Mouse (Mus musculus): ENCODE results near the gene Cmah. TPM values are rescaled to one million over a fixed set of nuclear protein-coding genes. Genes with fewer than 3 reads are reported as not detected.
"Not testable (repeated sequence)": the region's sequence is repeated elsewhere in the genome, so short reads cannot be mapped to it uniquely, and the experiment has no call there.

Cmah gene
- polyA plus RNA-seq, 1 experiment from 2014 or later: 2.2 TPM

DNA sequence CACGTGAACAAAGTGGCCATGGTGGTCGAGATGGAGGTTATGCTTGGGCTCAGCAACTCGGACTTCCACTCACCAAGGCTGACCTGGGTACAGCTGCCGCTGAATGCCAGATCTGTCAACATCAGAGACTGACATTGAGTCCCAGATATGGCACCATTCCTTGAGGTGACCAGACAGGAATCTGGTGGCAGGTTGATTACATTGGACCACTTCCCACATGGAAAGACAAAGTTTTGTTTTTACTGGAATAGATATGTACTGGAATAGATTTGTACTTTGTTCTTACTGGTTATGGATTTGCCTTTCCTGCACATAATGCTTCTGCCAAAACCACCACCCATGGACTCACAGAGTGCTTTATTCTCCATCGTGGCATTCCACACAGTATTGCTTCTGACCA is 27.5 kb downstream of the Cmah start:
- no peak overlapping the region for H3K9ac ChIP-seq

DNA sequence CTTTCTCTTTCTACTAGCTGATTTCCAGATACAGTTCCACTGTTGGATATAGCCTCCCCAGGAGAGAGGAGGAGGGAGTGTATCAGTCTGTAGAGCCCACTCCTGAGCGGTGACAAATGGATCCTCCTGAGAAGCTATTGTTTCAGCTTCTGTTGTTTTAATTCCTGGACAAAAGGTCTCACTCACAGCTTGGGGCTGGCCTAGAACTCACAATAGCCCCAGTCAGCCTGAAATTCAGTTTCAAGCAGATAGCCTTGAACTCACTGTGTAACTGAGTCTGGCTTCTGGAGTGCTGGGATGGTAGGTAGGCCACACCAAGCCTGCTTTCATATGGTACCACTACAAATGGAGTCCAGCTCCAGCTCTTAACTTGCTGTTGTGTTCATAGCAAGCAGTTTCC is 32.0 kb downstream of the Cmah start:
- no peak overlapping the region for H3K4me3 ChIP-seq
- no peak overlapping the region for H3K27ac ChIP-seq
- ATAC-seq: no peak

More for the DNA sequence above, 27.5 kb downstream of the Cmah start:
- H3K27me3 ChIP-seq (replicated peaks): no peaks in the 10 kb centered on the region
- no peak for ATAC-seq
- no peaks in the 10 kb centered on the region for H3K4me1 ChIP-seq
- H3K4me3 ChIP-seq: no peak overlapping the region
- H3K36me3 ChIP-seq: no peaks in the 10 kb centered on the region
- H3K27ac ChIP-seq: no peak overlapping the region
- no peaks in the 10 kb centered on the region for H3K9me3 ChIP-seq (replicated peaks)
- no peak overlapping the region for H3K4me2 ChIP-seq
- 69% methylated on average over 5 of the region's 5 CpGs for WGBS (ENCODE audit: insufficient replicate concordance)

DNA sequence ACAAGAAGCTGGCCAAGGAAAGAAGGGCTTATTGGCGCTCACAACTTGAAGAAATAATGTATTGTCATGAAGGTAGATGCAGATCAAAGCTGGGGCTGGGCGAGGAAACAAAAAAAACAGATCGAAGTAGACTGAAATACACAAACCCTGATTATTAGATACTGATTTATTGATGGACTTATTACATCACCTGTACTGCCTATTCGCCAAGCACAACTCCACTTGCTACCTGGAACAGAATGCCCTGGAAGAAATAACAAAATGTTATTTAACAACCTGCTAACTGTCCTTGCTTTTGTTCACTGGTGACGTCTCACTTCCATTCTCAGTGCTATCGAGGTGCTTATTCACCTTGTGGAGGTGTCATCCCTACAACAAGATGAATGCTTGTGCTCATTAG is 38.0 kb downstream of the Cmah start:
- Histone ChIP-seq H3K4me3 (no peak overlapping the region), H3K9ac (no peak overlapping the region), H3K27ac (no peak overlapping the region), H3K36me3 (no peaks in the 10 kb centered on the region), H3K4me1 (no peaks in the 10 kb centered on the region), H3K4me2 (no peak overlapping the region), H3K27me3 (replicated peaks) (no peaks in the 10 kb centered on the region), H3K9me3 (replicated peaks) (no peaks in the 10 kb centered on the region)
- no peak for ATAC-seq
- 72% methylated on average over 6 of the region's 6 CpGs for WGBS (ENCODE audit: insufficient replicate concordance)

More for the DNA sequence above, 32.0 kb downstream of the Cmah start:
- Histone ChIP-seq H3K9ac (no peak overlapping the region), H3K36me3 (no peaks in the 10 kb centered on the region), H3K9me3 (replicated peaks) (no peaks in the 10 kb centered on the region), H3K4me2 (no peak overlapping the region), H3K27me3 (replicated peaks) (no peaks in the 10 kb centered on the region), H3K4me1 (no peaks in the 10 kb centered on the region)
- WGBS (ENCODE audit: insufficient replicate concordance): 81% methylated on average over 1 of the region's 1 CpGs

DNA sequence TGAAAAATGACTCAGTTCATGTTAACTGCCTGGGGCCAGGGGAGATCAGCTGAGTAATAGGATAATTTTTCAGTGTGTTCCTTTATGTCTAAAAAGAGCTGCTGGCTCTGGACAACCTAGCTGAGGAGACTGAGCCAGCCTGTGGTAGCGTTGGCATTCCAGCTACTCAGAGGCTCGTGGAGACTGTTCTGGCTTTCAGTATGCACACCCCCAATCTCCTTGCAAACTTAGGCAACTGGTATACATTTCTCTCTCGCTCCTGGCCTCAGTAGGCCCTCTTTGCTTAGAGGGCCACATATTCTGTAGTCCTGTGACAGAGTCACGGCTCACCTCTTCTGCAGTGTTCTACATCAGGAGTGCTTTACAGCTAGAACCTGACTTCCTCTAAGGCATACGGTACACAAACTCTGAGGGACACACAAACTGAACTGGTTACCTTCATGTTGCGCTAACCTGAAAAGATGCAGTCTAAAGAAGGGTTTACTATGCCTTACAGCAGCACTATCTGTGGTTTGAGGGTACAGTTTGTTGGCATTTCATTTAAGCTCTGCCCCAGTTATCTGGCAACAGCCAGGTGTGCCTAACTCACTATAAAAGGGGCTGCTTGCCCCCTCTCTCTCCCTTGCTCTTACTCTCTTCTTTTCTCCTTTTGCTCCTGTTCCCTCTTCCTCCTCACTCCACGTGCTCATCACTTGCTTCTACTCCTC is 45.8 kb downstream of the Cmah start:
- Histone ChIP-seq H3K27me3 (replicated peaks) (no peaks in the 10 kb centered on the region), H3K9ac (no peak overlapping the region), H3K4me1 (peaks cover 12% of the 10 kb centered on the region; the same call in 1 of the 2 replicates), H3K4me3 (no peak overlapping the region), H3K4me2 (no peak overlapping the region), H3K36me3 (no peaks in the 10 kb centered on the region), H3K27ac (no peak overlapping the region), H3K9me3 (replicated peaks) (no peaks in the 10 kb centered on the region)
- ATAC-seq: no peak
- WGBS (ENCODE audit: insufficient replicate concordance): 63% methylated on average over 7 of the region's 7 CpGs

DNA sequence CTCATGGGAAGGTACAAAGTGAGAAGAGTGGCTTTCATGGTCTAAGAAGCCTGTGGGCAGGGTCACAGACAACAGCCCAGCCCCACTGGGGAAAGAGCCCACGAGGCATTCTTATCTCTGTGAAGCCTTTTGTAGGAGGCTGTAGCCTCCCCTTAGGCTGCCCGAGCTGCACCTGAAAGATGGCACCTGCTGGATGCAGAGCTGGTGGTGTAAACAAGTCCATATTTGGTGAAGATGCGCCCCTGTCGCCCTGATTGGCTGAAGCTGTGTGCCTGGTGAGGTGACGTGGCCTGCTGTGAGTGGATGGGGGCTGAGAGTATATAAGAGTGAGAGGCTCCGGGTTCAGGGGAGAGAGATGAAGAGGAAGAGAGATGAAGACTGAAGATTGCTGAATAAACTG is 47.4 kb downstream of the Cmah start:
- 53% methylated on average over 6 of the region's 6 CpGs for WGBS (ENCODE audit: insufficient replicate concordance)
- H3K27ac ChIP-seq; H3K36me3 ChIP-seq; H3K4me2 ChIP-seq; H3K9me3 ChIP-seq (replicated peaks); H3K27me3 ChIP-seq (replicated peaks); H3K9ac ChIP-seq; ATAC-seq; H3K4me3 ChIP-seq: not testable (repeated sequence)
- H3K4me1 ChIP-seq: peaks cover 12% of the 10 kb centered on the region; the same call in 1 of the 2 replicates

DNA sequence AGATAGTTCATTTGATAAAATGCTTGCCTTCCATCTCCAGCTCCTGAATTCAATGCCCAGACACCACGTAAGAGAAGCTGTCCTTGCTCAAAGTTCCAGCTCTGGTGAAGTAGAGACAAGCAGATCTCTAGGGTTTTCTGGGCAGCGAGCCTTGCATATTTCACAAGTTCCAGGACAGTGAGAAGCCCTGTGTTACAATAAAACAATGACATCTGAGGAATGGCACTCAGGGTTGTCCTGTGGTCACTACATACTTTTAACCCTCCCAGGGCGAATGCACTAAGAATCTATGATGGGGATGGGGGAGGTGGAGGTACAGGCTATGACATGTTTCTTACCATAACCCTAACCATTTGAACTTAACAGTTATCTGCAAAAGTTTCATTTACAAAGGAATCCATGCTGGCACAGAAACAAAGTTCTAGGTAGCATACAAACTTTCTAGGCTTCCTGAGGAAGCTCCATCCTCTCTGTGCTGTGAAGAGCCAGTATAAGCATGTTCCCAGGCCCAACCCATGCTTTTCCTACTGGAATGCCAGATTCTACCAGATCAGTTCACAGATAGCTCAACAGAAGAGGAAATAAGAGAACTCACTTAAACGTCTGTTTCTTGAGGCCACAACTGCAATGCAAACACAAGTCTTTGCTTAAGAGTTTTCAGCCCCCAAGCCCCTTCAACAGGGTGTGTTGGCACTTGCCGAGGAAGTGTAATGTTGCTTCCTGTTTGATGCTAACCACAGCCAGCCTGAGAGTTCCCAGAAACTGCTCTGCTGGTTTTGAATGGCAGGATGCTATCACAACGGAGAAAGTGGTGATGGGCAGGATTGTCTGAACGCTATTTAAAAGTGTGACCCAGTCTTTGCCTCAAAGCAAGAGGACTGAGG is 48.4 kb downstream of the Cmah start:
- ATAC-seq: no peak
- H3K9me3 ChIP-seq (replicated peaks): no peaks in the 10 kb centered on the region
- no peak overlapping the region for H3K4me3 ChIP-seq
- H3K36me3 ChIP-seq: no peaks in the 10 kb centered on the region
- no peak overlapping the region for H3K9ac ChIP-seq
- no peak overlapping the region for H3K27ac ChIP-seq
- no peak overlapping the region for H3K4me2 ChIP-seq
- H3K27me3 ChIP-seq (replicated peaks): peaks cover 6% of the 10 kb centered on the region; the same call in 1 of the 2 replicates
- H3K4me1 ChIP-seq: peaks cover 19% of the 10 kb centered on the region; the same call in 1 of the 2 replicates
- 27% methylated on average over 7 of the region's 7 CpGs for WGBS (ENCODE audit: insufficient replicate concordance)

DNA sequence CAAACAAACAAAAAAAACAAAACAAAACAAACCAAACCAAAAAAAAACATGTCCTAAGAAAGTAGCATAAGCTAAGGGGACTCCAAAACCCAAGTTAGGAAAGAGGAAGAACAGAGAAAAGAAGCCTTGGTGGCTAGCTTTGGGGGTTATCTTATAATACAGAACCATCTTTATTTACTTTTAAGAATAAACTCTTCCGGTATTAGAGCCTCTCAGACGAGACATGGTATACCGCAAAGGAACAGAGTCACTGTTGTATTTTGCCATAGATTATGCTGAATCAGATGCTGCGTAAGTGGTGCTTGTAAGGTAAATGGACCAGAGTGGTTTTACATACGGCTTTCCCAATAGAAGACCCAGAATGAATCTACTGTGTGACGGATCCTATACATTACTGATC is 53.5 kb downstream of the Cmah start:
- no peak overlapping the region for H3K4me3 ChIP-seq
- no peak overlapping the region for H3K27ac ChIP-seq
- peaks cover 17% of the 10 kb centered on the region; the same call in 1 of the 2 replicates for H3K4me1 ChIP-seq
- no peak overlapping the region for H3K4me2 ChIP-seq
- no peak overlapping the region for H3K9ac ChIP-seq
- no peak for ATAC-seq
- H3K36me3 ChIP-seq: no peaks in the 10 kb centered on the region
- H3K9me3 ChIP-seq (replicated peaks): no peaks in the 10 kb centered on the region
- WGBS (ENCODE audit: insufficient replicate concordance): 31% methylated on average over 6 of the region's 6 CpGs
- peaks cover 6% of the 10 kb centered on the region; the same call in 1 of the 2 replicates for H3K27me3 ChIP-seq (replicated peaks)

DNA sequence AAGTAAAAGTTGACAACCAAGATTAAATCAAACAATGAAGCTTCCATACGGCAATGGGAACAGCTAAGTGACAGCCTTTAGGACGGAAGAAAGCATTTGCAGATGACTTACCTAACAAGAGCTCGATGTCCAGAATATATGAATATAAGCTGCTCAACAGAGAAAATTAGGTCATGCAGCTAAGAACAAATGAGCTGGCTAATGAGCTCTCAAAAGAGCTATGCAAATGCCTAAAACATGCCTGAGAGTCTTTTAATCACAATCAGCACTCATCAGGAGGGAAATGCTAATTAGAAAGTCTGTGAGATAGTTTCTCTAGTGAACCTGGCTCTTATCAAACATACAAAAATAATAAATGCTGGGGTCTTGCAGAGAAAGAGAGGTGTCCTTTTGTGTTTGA is 56.7 kb downstream of the Cmah start:
- Histone ChIP-seq H3K9ac (no peak overlapping the region), H3K9me3 (replicated peaks) (no peaks in the 10 kb centered on the region), H3K36me3 (no peaks in the 10 kb centered on the region), H3K4me2 (no peak overlapping the region), H3K4me3 (no peak overlapping the region), H3K27me3 (replicated peaks) (peaks cover 4% of the 10 kb centered on the region; the same call in 1 of the 2 replicates), H3K4me1 (peaks cover 15% of the 10 kb centered on the region; the same call in 1 of the 2 replicates), H3K27ac (no peak overlapping the region)
- 70% methylated on average over 3 of the region's 3 CpGs for WGBS (ENCODE audit: insufficient replicate concordance)
- ATAC-seq: no peak

DNA sequence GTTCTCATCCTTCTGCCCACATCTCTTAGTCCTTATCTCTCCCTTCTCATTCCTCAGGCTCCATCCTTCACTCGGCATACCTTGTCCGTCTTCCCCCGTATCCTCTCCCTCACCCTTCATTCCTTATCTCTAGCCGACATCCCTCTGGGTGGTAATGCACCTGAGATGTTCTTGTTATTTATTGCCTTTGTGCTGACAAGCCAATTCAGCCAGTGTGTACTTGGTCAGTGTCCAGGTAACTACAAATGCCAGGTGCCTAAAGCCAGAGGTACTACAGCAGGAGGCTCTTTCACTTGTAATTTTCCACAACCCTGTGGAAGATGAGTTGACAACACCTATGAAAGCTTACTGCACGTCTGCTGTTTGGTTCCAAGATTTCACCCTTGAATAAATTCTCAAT is 64.7 kb downstream of the Cmah start:
- H3K9me3 ChIP-seq (replicated peaks): no peaks in the 10 kb centered on the region
- H3K4me3 ChIP-seq: no peak overlapping the region
- H3K4me2 ChIP-seq: no peak overlapping the region
- H3K4me1 ChIP-seq: peaks cover 18% of the 10 kb centered on the region
- H3K9ac ChIP-seq: no peak overlapping the region
- no peaks in the 10 kb centered on the region for H3K36me3 ChIP-seq
- no peaks in the 10 kb centered on the region for H3K27me3 ChIP-seq (replicated peaks)
- no peak for ATAC-seq
- WGBS (ENCODE audit: insufficient replicate concordance): 58% methylated on average over 5 of the region's 5 CpGs
- no peak overlapping the region for H3K27ac ChIP-seq

DNA sequence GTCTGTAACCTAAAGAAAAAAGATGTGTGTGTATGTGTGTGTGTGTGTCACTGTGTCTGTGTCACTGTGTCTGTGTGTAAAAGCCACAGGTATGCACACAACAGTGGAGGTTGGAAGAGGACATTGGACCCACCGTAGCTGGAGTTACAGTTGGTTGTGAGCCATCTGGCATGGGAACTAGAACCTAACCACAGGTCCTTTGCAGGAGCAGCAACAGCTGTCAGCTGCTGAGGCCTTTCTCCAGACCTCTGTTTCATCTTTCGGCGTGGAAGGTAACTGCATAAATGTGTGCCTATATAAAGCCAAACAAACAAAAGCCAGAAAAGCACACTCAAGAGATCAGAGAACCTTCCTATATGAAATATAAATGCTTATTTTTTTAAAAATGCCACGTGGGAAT is 65.5 kb downstream of the Cmah start:
- peaks cover 18% of the 10 kb centered on the region for H3K4me1 ChIP-seq
- H3K27ac ChIP-seq: 0 out of 2 replicates have a peak overlapping the region, but pooled peaks have one; percentile 32
- H3K4me3 ChIP-seq: no peak overlapping the region
- peak overlapping the region; percentile 25; the same call in 1 of the 2 replicates for H3K4me2 ChIP-seq
- WGBS (ENCODE audit: insufficient replicate concordance): 40% methylated on average over 4 of the region's 4 CpGs
- H3K36me3 ChIP-seq: no peaks in the 10 kb centered on the region
- 0 out of 2 replicates have a peak overlapping the region, but pooled peaks have one; percentile 31 for H3K9ac ChIP-seq
- ATAC-seq: no peak
- H3K9me3 ChIP-seq (replicated peaks): no peaks in the 10 kb centered on the region
- no peaks in the 10 kb centered on the region for H3K27me3 ChIP-seq (replicated peaks)

DNA sequence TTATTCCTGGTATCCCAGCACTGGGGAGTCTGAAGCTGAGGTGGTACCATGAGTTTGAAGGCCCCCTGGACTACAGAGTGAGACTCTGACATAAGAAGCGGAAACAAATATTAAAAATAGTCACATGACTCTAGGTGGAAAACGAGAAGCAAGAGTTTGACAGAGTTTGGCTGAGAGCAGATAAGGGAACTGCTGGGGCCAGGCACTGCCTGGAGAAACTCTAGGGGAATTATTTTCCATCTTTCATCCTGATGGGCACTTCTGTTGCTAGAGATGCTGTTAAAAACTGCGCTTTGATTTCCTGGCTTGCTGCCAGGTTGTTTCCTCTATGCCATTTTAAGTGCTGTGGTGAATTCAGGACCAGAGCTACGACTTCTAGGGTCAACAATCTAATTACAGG is 65.9 kb downstream of the Cmah start:
- H3K4me1 ChIP-seq: peaks cover 18% of the 10 kb centered on the region
- 17% methylated on average over 4 of the region's 4 CpGs for WGBS (ENCODE audit: insufficient replicate concordance)
- H3K36me3 ChIP-seq: no peaks in the 10 kb centered on the region
- H3K9ac ChIP-seq: 0 out of 2 replicates have a peak overlapping the region, but pooled peaks have one; percentile 31
- H3K9me3 ChIP-seq (replicated peaks): no peaks in the 10 kb centered on the region
- no peak overlapping the region for H3K4me3 ChIP-seq
- H3K4me2 ChIP-seq: peak overlapping the region; percentile 25; the same call in 1 of the 2 replicates
- peak; percentile 70 for ATAC-seq
- 0 out of 2 replicates have a peak overlapping the region, but pooled peaks have one; percentile 32 for H3K27ac ChIP-seq
- no peaks in the 10 kb centered on the region for H3K27me3 ChIP-seq (replicated peaks)

DNA sequence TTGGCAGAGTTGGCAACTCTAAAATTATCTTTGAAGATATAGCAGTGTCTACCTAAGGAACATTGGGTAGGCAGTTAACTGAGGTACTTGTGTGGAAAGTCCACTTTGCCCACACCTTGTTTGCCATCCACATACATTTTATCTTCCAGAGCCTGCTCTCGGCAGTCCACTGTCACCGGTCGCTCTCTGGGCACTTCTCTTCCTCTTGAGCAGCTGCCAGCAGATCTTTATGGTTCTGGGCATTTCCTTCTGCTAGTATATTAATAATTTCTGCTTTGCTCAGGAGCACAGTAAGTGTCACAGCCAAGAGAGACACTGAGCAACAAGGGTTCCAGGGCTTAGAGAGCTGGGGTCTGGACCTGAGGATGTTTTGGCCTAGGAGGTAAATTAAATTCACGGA is 68.6 kb downstream of the Cmah start:
- 69% methylated on average over 4 of the region's 4 CpGs for WGBS (ENCODE audit: insufficient replicate concordance)
- Histone ChIP-seq H3K9ac (no peak overlapping the region), H3K4me2 (no peak overlapping the region), H3K9me3 (replicated peaks) (no peaks in the 10 kb centered on the region), H3K36me3 (no peaks in the 10 kb centered on the region), H3K27ac (no peak overlapping the region), H3K4me3 (no peak overlapping the region), H3K4me1 (peaks cover 18% of the 10 kb centered on the region), H3K27me3 (replicated peaks) (no peaks in the 10 kb centered on the region)
- no peak for ATAC-seq
